Mouse (Mus musculus) intestine, postnatal 0 days (tissue): Measurements from ENCODE around the gene Helb. TPM values are rescaled to one million over a fixed set of nuclear protein-coding genes. Genes with fewer than 3 reads are reported as not detected.

Experiments used
- ATAC-seq: fragments of 200-750 bp; cut with Nextera tagmentation; 2 replicates; pipeline ENCODE4 v1.8.0; 2017; ENCODE audit warnings: mild to moderate bottlenecking, moderate TSS enrichment, moderate library complexity
- H3K27ac ChIP-seq: fragments of 300-500 bp; sonication (generic); 2 replicates; pipeline ENCODE4 v1.5.1; 2014; ENCODE audit warnings: mild to moderate bottlenecking, low read depth, low read length, moderate library complexity
- H3K27me3 ChIP-seq: fragments of 300-500 bp; sonication (generic); replicated peaks from 2 replicates; pipeline ENCODE4 v1.6.1; 2014; ENCODE audit warnings: low read length, mixed read lengths; ENCODE audit not compliant: control insufficient read depth, insufficient read depth
- H3K36me3 ChIP-seq: fragments of 300-500 bp; sonication (generic); 2 replicates; pipeline ENCODE4 v1.6.1; 2014; ENCODE audit warnings: mild to moderate bottlenecking, moderate library complexity; ENCODE audit not compliant: control insufficient read depth, insufficient read depth
- H3K4me1 ChIP-seq: fragments of 300-500 bp; sonication (generic); replicated peaks from 2 replicates; pipeline ENCODE4 v1.6.1; 2014; ENCODE audit warnings: antibody characterized with exemption, low read length, mixed read lengths; ENCODE audit not compliant: control insufficient read depth, insufficient read depth
- H3K4me2 ChIP-seq: fragments of 300-500 bp; sonication (generic); replicated peaks from 2 replicates; pipeline ENCODE4 v1.6.1; 2014; ENCODE audit warnings: low read depth, mild to moderate bottlenecking, moderate library complexity
- H3K4me3 ChIP-seq: fragments of 300-500 bp; sonication (generic); 2 replicates; pipeline ENCODE4 v1.5.1; 2014; ENCODE audit warnings: low read depth, low read length
- H3K9ac ChIP-seq: fragments of 300-500 bp; sonication (generic); 2 replicates; pipeline ENCODE4 v1.6.1; 2014; ENCODE audit warnings: mild to moderate bottlenecking, low read depth, low read length
- H3K9me3 ChIP-seq: fragments of 300-500 bp; sonication (generic); 2 replicates; pipeline ENCODE4 v1.6.1; 2016; ENCODE audit warnings: mixed run types; ENCODE audit not compliant: control insufficient read depth
- CTCF ChIP-seq: sonication (generic); IDR thresholded peaks from 2 replicates; pipeline ENCODE4 v1.5.1; 2016; ENCODE audit warnings: low read depth, mild to moderate bottlenecking, control low read depth, antibody characterized with exemption, moderate library complexity
- WGBS: fragments of 180-500 bp; shearing (Covaris S2); extraction: QIAGEN DNeasy Blood & Tissue Kit; methylation state at CpG from one replicate; pipeline ENCODE4 v1.1.7; 2014; 5-methylcytosine and 5-hydroxymethylcytosine counted together
- polyA plus RNA-seq: library from polyadenylated mRNA; unstranded; fragments of >200 nt; fragmentation: Nextera tagmentation; extraction: Ambion mirVana; gene quantifications from 2 replicates; pipeline ENCODE4 v1.2.1, GENCODE M21; 2015

Helb gene
- polyA plus RNA-seq, 1 experiment from 2014 or later = 2.3 TPM

- WGBS = 76% methylated on average over 24 of the region's 24 CpGs
- H3K9ac ChIP-seq = no peak overlapping the region
- no peak overlapping the region for H3K4me2 ChIP-seq
These were observed 51.3 kb downstream of the Helb start for GRCm38 (mm10) chr10:120061238-120062130.

GRCm38 (mm10) chr10:120060579-120061237, 52.1 kb downstream of the Helb start:
- TF ChIP-seq CTCF = no peak
- 59% methylated on average over 10 of the region's 10 CpGs for WGBS
- no peak overlapping the region for H3K27ac ChIP-seq
- H3K4me1 ChIP-seq = no peaks in the 10 kb centered on the region
- no peak overlapping the region for H3K9ac ChIP-seq
- H3K36me3 ChIP-seq = no peaks in the 10 kb centered on the region
- H3K4me3 ChIP-seq = no peak overlapping the region
- no peak for ATAC-seq
- H3K27me3 ChIP-seq = no peaks in the 10 kb centered on the region
- H3K9me3 ChIP-seq = no peaks in the 10 kb centered on the region
- no peak overlapping the region for H3K4me2 ChIP-seq

More at GRCm38 (mm10) chr10:120061238-120062130, 51.3 kb downstream of the Helb start:
- no peaks in the 10 kb centered on the region for H3K4me1 ChIP-seq
- H3K27me3 ChIP-seq = no peaks in the 10 kb centered on the region
- no peaks in the 10 kb centered on the region for H3K9me3 ChIP-seq
- H3K36me3 ChIP-seq = no peaks in the 10 kb centered on the region
- no peak for TF ChIP-seq CTCF
- H3K27ac ChIP-seq = no peak overlapping the region
- no peak for ATAC-seq
- H3K4me3 ChIP-seq = no peak overlapping the region

- no peaks in the 10 kb centered on the region for H3K9me3 ChIP-seq
- H3K9ac ChIP-seq = no peak overlapping the region
- H3K36me3 ChIP-seq = no peaks in the 10 kb centered on the region
- WGBS = 82% methylated on average over 2 of the region's 2 CpGs
- no peak overlapping the region for H3K4me2 ChIP-seq
- no peak overlapping the region for H3K4me3 ChIP-seq
- no peak for TF ChIP-seq CTCF
- no peak overlapping the region for H3K27ac ChIP-seq
- no peaks in the 10 kb centered on the region for H3K27me3 ChIP-seq
- ATAC-seq = no peak
- H3K4me1 ChIP-seq = no peaks in the 10 kb centered on the region
These were observed 68.0 kb downstream of the Helb start for GRCm38 (mm10) chr10:120044714-120045234.

GRCm38 (mm10) chr10:120044237-120044636, 68.5 kb downstream of the Helb start:
- no peak overlapping the region for H3K4me2 ChIP-seq
- H3K9me3 ChIP-seq = no peaks in the 10 kb centered on the region
- H3K4me1 ChIP-seq = no peaks in the 10 kb centered on the region
- no peak overlapping the region for H3K4me3 ChIP-seq
- no peaks in the 10 kb centered on the region for H3K27me3 ChIP-seq
- H3K27ac ChIP-seq = no peak overlapping the region
- no peak for ATAC-seq
- no peaks in the 10 kb centered on the region for H3K36me3 ChIP-seq
- no peak for TF ChIP-seq CTCF
- H3K9ac ChIP-seq = no peak overlapping the region
- 92% methylated on average over 6 of the region's 6 CpGs for whole genome bisulfite sequencing

GRCm38 (mm10) chr10:120038194-120038593, 74.6 kb downstream of the Helb start:
- no peak for ATAC-seq
- H3K4me3 ChIP-seq = no peak overlapping the region
- H3K4me1 ChIP-seq = no peaks in the 10 kb centered on the region
- H3K36me3 ChIP-seq = no peaks in the 10 kb centered on the region
- no peak overlapping the region for H3K9ac ChIP-seq
- H3K9me3 ChIP-seq = no peaks in the 10 kb centered on the region
- H3K4me2 ChIP-seq = no peak overlapping the region
- 95% methylated on average over 5 of the region's 5 CpGs for whole genome bisulfite sequencing
- no peak overlapping the region for H3K27ac ChIP-seq
- no peak for TF ChIP-seq CTCF
- no peaks in the 10 kb centered on the region for H3K27me3 ChIP-seq

- Histone ChIP-seq H3K27me3 (no peaks in the 10 kb centered on the region), H3K4me3 (no peak overlapping the region), H3K36me3 (no peaks in the 10 kb centered on the region), H3K9me3 (no peaks in the 10 kb centered on the region), H3K4me2 (no peak overlapping the region), H3K27ac (no peak overlapping the region), H3K4me1 (no peaks in the 10 kb centered on the region), H3K9ac (no peak overlapping the region)
- no peak for ATAC-seq
- no peak for TF ChIP-seq CTCF
- 64% methylated on average over 6 of the region's 6 CpGs for WGBS
These were observed 77.0 kb downstream of the Helb start for GRCm38 (mm10) chr10:120035824-120036223.
